Mouse (Mus musculus) lung, postnatal 0 days (tissue): ENCODE measurements around the gene Eps8.

Source experiments
- CTCF ChIP-seq: IDR thresholded peaks from 2 replicates; pipeline ENCODE4 v1.5.1; 2016; ENCODE audit warnings: antibody characterized with exemption, mild to moderate bottlenecking
- EP300 ChIP-seq: IDR thresholded peaks from 2 replicates; pipeline ENCODE4 v1.6.1; 2016; ENCODE audit warnings: antibody characterized with exemption, mild to moderate bottlenecking, control low read depth

DNA sequence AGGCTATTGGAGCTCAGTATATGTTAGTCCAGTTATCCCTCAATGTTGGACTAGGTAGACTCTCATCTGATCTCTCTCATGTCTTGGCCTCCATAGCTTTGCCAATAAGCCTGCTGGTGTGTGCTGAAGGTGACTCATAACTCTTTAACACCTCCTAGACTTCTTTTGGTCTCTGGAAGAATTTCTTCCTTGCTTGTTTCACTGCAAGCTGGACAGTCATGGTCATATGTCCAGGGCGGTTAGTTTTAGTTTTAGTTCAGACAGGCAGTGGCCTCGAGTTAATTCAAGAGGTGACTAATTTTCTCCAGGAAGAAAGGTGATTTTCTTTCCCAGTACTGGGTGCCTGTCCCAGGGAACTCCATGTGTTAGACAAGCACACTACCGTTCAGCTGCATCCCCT lies 33.4 kb upstream of the Eps8 start:
- no peak for TF ChIP-seq CTCF
- TF ChIP-seq EP300: no peak
